Mouse (Mus musculus) liver, embryonic 11.5 days (tissue): ENCODE results near the gene Aebp1. TPM values are rescaled to one million over a fixed set of nuclear protein-coding genes. Genes with fewer than 3 reads are reported as not detected.

Experiments used
- ATAC-seq: fragments of 200-750 bp; cut with Nextera tagmentation; replicated peaks from 2 replicates; pipeline ENCODE4 v1.8.0; 2017; ENCODE audit warnings: moderate number of reproducible peaks, mild to moderate bottlenecking, moderate TSS enrichment, moderate library complexity; ENCODE audit not compliant: low FRiP score
- DNase-seq: peaks from one replicate; pipeline ENCODE4 v3.0.0-alpha.2; 2017; ENCODE audit warnings: low spot score
- H3K27ac ChIP-seq: fragments of 300-500 bp; sonication (generic); 2 replicates; pipeline ENCODE4 v1.5.1; 2014; ENCODE audit warnings: mild to moderate bottlenecking, low read depth, low read length, control low read depth
- H3K27me3 ChIP-seq: fragments of 300-500 bp; sonication (generic); replicated peaks from 2 replicates; pipeline ENCODE4 v1.6.1; 2014; ENCODE audit warnings: low read length, mixed read lengths; ENCODE audit not compliant: control insufficient read depth, insufficient read depth
- H3K36me3 ChIP-seq: fragments of 300-500 bp; sonication (generic); 2 replicates; pipeline ENCODE4 v1.6.1; 2014; ENCODE audit warnings: mild to moderate bottlenecking, low read length, moderate library complexity, mixed read lengths; ENCODE audit not compliant: control insufficient read depth, insufficient read depth
- H3K4me1 ChIP-seq: fragments of 300-500 bp; sonication (generic); replicated peaks from 2 replicates; pipeline ENCODE4 v1.6.1; 2014; ENCODE audit warnings: low read length, mixed read lengths; ENCODE audit not compliant: control insufficient read depth, insufficient read depth
- H3K4me2 ChIP-seq: fragments of 300-500 bp; sonication (generic); 2 replicates; pipeline ENCODE4 v1.6.1; 2014; ENCODE audit warnings: mild to moderate bottlenecking, control low read depth, moderate library complexity
- H3K4me3 ChIP-seq: fragments of 300-500 bp; sonication (generic); 2 replicates; pipeline ENCODE4 v1.5.1; 2014; ENCODE audit warnings: low read depth, low read length, control low read depth
- H3K9ac ChIP-seq: fragments of 300-500 bp; sonication (generic); 2 replicates; pipeline ENCODE4 v1.6.1; 2014; ENCODE audit warnings: low read depth, low read length, control low read depth
- H3K9me3 ChIP-seq: fragments of 300-500 bp; sonication (generic); 2 replicates; pipeline ENCODE4 v1.6.1; 2016; ENCODE audit warnings: low read length, inconsistent platforms, mixed read lengths; ENCODE audit not compliant: control insufficient read depth
- WGBS: fragments of 180-500 bp; shearing (Covaris S2); extraction: QIAGEN DNeasy Blood & Tissue Kit; methylation state at CpG from one replicate; pipeline ENCODE4 v1.1.7; 2014; 5-methylcytosine and 5-hydroxymethylcytosine counted together
- polyA plus RNA-seq: library from polyadenylated mRNA; unstranded; fragments of >200 nt; fragmentation: Nextera tagmentation; extraction: Ambion mirVana; gene quantifications from 2 replicates; pipeline ENCODE4 v1.2.1, GENCODE M21; 2014

Aebp1 gene
- polyA plus RNA-seq, 1 experiment from 2014 or later = 11.3 TPM

GRCm38 (mm10) chr11:5859883-5860550 is 1.7 kb upstream of the Aebp1 start:
- H3K9ac ChIP-seq = no peak overlapping the region
- peaks cover 3% of the 10 kb centered on the region; the same call in 1 of the 2 replicates for H3K9me3 ChIP-seq
- WGBS = 70% methylated on average over 13 of the region's 13 CpGs
- no peak overlapping the region for H3K4me2 ChIP-seq
- no peak for DNase-seq
- no peak overlapping the region for H3K4me3 ChIP-seq
- peaks cover 7% of the 10 kb centered on the region; the same call in 1 of the 2 replicates for H3K4me1 ChIP-seq
- H3K36me3 ChIP-seq = no peaks in the 10 kb centered on the region
- H3K27me3 ChIP-seq = peaks cover 32% of the 10 kb centered on the region
- no peak overlapping the region for H3K27ac ChIP-seq
- ATAC-seq = no peak

DNA sequence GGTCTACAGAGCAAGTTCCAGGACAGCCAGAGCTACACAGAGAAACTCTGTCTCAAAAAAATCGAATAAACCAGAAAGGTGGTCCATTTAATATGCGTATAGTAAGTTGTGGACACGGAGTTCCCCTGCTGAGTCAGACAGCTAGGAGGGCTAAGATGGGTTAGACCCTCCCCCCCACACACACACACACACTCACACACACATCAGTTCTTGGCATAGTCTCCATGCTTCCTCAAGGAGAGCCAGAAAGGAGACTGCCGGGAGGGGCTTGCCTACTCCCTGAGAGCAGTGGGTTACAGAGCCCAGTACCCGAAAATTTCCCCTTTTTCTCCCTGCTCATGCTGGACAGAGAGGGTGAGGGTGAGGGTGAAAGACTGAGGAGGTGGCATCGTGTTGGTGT is 1.1 kb upstream of the Aebp1 start:
- ATAC-seq = no peak
- Histone ChIP-seq H3K27ac (no peak overlapping the region), H3K9me3 (peaks cover 3% of the 10 kb centered on the region; the same call in 1 of the 2 replicates), H3K4me3 (no peak overlapping the region), H3K4me1 (peaks cover 7% of the 10 kb centered on the region; the same call in 1 of the 2 replicates), H3K4me2 (no peak overlapping the region), H3K36me3 (no peaks in the 10 kb centered on the region), H3K27me3 (peaks cover 33% of the 10 kb centered on the region), H3K9ac (no peak overlapping the region)
- WGBS = 59% methylated on average over 6 of the region's 6 CpGs
- DNase-seq = no peak

DNA sequence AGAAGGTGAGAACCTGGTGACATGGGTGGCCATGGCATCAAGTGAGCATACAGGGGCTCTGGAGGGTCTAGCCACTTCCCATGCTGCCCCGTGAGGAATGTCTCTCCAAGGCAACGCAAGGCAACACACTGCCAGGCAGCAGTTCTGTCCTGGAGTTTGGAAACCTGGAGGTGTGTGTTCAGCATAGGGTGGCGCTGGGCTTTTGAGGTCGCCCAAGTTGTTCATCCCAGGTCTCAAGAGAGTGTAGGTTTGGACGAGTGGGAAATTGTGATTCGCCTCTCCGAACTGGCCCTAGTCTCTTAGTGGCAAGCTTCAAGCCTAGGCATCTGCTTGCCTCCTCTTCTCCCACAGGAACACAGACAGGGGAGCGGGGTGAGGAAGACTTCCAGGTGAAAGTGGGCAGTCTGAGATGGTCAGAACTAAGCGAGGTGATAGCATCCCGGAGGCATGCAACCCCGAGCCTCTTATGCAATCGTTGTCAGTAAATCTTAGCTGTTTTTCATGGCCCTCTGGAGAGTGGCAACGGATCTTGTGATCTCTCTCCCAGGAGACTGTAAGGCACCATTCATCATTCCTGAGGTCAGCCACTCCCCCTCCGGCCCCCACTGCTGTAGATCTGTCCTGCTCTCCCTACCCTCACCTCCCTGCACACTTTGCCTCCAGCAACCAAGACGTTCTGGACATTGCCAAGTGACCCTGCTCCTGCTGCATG is 803 bp downstream of the Aebp1 start:
- Histone ChIP-seq H3K4me1 (peaks cover 7% of the 10 kb centered on the region; the same call in 1 of the 2 replicates), H3K27ac (no peak overlapping the region), H3K9ac (peak overlapping the region; percentile 55; the same call in 1 of the 2 replicates), H3K36me3 (no peaks in the 10 kb centered on the region), H3K4me3 (peak overlapping the region; percentile 48), H3K4me2 (peak overlapping the region; percentile 67), H3K9me3 (peaks cover 3% of the 10 kb centered on the region; the same call in 1 of the 2 replicates), H3K27me3 (peaks cover 33% of the 10 kb centered on the region)
- no peak for DNase-seq
- 19% methylated on average over 15 of the region's 15 CpGs for WGBS
- ATAC-seq = no peak

- DNase-seq (no peak), ATAC-seq (no peak)
- no peak overlapping the region for H3K4me3 ChIP-seq
- no peak overlapping the region for H3K9ac ChIP-seq
- H3K9me3 ChIP-seq = no peaks in the 10 kb centered on the region
- no peak overlapping the region for H3K27ac ChIP-seq
- no peak overlapping the region for H3K4me2 ChIP-seq
- 88% methylated on average over 2 of the region's 2 CpGs for WGBS
- peaks cover 13% of the 10 kb centered on the region for H3K36me3 ChIP-seq
- peaks cover 4% of the 10 kb centered on the region; the same call in 1 of the 2 replicates for H3K4me1 ChIP-seq
- H3K27me3 ChIP-seq = peaks cover 13% of the 10 kb centered on the region
Observed at GRCm38 (mm10) chr11:5867196-5867595, 5.4 kb downstream of the Aebp1 start.

DNA sequence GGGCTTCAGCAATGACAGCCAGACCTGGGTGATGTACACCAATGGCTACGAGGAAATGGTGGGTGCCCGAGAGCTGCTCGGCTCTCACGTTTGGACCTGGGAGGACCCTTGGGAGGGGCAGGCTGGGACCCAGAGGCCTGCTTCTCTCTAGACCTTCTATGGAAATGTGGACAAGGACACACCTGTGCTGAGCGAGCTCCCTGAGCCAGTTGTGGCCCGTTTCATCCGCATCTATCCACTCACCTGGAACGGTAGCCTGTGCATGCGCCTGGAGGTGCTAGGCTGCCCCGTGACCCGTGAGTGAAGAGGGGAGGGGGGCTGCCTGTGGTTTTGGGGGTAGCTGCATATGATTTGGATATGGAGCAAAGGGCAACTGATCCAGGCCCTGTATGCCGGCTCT is 6.6 kb downstream of the Aebp1 start:
- Histone ChIP-seq H3K9ac (no peak overlapping the region), H3K9me3 (no peaks in the 10 kb centered on the region), H3K4me2 (no peak overlapping the region), H3K4me3 (no peak overlapping the region), H3K4me1 (no peaks in the 10 kb centered on the region), H3K27ac (no peak overlapping the region), H3K36me3 (peaks cover 21% of the 10 kb centered on the region), H3K27me3 (peaks cover 2% of the 10 kb centered on the region; the same call in 1 of the 2 replicates)
- 91% methylated on average over 12 of the region's 12 CpGs for WGBS
- DNase-seq = no peak
- ATAC-seq = no peak

DNA sequence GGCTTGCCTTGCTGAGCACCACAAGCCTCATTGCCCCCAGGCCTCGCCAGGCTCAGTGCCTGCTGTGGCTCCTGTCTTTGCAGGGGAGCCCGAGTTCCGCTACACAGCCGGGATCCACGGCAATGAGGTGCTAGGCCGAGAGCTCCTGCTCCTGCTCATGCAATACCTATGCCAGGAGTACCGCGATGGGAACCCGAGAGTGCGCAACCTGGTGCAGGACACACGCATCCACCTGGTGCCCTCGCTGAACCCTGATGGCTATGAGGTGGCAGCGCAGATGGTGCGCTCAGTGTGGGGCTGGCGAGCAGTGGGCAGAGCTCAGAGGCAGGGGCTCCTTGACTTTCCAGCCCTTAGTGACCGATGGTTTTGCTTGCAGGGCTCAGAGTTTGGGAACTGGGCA is 7.6 kb downstream of the Aebp1 start:
- Histone ChIP-seq H3K27ac (no peak overlapping the region), H3K9me3 (no peaks in the 10 kb centered on the region), H3K4me2 (no peak overlapping the region), H3K9ac (no peak overlapping the region), H3K36me3 (peaks cover 30% of the 10 kb centered on the region), H3K27me3 (0 out of 2 replicates have a peak, but pooled peaks cover 2% of the 10 kb centered on the region), H3K4me3 (no peak overlapping the region), H3K4me1 (no peaks in the 10 kb centered on the region)
- WGBS = 95% methylated on average over 16 of the region's 16 CpGs
- no peak for ATAC-seq
- no peak for DNase-seq

DNA sequence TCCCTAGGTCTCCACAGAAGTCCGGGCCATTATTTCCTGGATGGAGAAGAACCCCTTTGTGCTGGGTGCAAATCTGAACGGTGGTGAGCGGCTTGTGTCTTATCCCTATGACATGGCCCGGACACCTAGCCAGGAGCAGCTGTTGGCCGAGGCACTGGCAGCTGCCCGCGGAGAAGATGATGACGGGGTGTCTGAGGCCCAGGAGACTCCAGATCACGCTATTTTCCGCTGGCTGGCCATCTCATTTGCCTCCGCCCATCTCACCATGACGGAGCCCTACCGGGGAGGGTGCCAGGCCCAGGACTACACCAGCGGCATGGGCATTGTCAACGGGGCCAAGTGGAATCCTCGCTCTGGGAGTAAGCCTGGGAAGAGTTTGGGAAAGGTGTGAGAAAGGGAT is 8.3 kb downstream of the Aebp1 start:
- WGBS = 91% methylated on average over 16 of the region's 16 CpGs
- Histone ChIP-seq H3K4me2 (no peak overlapping the region), H3K36me3 (peaks cover 36% of the 10 kb centered on the region), H3K27me3 (0 out of 2 replicates have a peak, but pooled peaks cover 1% of the 10 kb centered on the region), H3K27ac (no peak overlapping the region), H3K4me1 (no peaks in the 10 kb centered on the region), H3K4me3 (no peak overlapping the region), H3K9me3 (no peaks in the 10 kb centered on the region), H3K9ac (no peak overlapping the region)
- ATAC-seq = no peak
- no peak for DNase-seq

- WGBS = 92% methylated on average over 11 of the region's 11 CpGs
Observed at GRCm38 (mm10) chr11:5872707-5873106, 11.0 kb downstream of the Aebp1 start.

More at GRCm38 (mm10) chr11:5872707-5873106, 11.0 kb downstream of the Aebp1 start:
- Histone ChIP-seq H3K9ac (no peak overlapping the region), H3K4me2 (no peak overlapping the region), H3K27ac (no peak overlapping the region), H3K4me1 (peaks cover 14% of the 10 kb centered on the region), H3K27me3 (no peaks in the 10 kb centered on the region), H3K9me3 (no peaks in the 10 kb centered on the region), H3K36me3 (peaks cover 47% of the 10 kb centered on the region), H3K4me3 (no peak overlapping the region)
- DNase-seq (no peak), ATAC-seq (no peak)
